Mouse (Mus musculus) G1E-ER4 (cell line): Measurements from ENCODE around the gene Arrdc2. TPM values are rescaled to one million over a fixed set of nuclear protein-coding genes. Genes with fewer than 3 reads are reported as not detected.

Experiments used
- GATA1 ChIP-seq: IDR thresholded peaks from one replicate; pipeline ENCODE4 v1.8.0; 2012; ENCODE audit warnings: low read length, inconsistent platforms
- polyA plus RNA-seq: library from polyadenylated mRNA; stranded (reverse); fragments of >175 nt; gene quantifications from 2 replicates; pipeline ENCODE4 v1.2.3, GENCODE M21; 2012

Gene Arrdc2
- polyA plus RNA-seq, 1 experiment, result 101 TPM

DNA sequence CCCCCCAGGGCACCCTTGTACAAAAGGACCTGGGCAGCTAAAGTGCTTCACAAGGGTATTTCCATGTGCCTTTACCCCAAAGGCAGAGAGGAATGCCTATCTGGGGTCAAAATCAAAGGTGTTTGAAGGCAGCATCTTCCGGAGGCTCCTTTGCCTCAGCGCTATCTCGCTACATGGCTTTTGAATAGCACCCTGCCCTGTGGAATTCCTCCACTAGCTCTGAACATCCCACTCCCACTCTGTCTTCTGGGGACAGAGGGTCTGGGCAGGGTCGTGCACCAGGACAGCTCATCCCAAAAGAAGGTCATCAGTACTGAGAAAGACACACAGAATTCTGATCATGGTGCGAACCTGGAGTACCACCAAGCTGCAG, 29.7 kb upstream of the Arrdc2 start:
- no peak for TF ChIP-seq GATA1

DNA sequence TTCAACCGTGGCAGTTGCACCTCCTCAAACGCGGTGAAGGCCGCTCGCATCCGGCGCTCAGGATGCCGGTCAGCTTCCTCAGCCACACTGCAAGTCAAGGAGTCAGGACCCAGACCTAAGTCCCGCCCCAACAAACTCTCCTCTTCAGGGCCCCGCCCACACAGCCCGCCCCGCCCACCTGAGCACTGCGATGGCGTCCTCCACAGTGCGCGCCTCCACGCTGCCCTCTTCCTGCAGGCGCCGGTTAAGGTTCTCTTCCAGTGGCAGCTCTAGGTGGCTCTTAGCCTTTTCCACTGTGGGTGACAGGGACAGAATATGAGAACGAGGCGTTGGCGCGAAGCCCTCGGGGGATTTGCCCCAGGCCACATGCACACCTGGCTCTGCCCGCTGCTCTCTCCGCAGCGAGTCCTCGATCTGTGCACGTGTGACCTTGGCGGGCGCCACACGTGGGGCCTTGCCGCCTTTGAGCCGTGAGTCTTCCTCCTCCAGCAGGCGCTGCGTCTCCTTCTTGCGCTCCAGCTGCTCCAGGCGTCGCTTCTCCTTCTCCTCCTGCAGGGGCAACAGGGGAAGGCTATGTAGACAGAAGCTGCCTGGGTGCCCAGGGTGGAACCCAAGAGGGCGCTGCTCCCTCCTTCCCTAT, 29.2 kb upstream of the Arrdc2 start:
- no peak for TF ChIP-seq GATA1

DNA sequence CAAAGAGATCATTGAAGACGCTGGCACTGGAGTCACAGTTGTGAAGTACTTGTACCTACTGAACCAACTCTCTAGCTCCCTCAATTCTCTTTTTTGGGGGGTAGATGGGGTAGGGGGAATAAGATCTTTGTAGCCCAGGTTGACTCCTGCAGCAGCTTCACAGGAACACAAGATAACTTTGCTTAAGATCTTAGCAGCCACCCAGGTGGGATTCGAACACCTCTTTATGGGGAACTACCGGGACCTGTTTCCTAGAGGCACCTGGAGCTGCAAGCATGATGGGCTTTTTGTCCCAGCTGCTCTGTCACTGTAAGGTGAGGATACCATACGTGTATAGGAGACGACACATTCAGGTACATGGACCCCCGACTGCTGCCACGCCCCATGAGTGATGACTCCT, 27.0 kb upstream of the Arrdc2 start:
- TF ChIP-seq GATA1, result no peak

DNA sequence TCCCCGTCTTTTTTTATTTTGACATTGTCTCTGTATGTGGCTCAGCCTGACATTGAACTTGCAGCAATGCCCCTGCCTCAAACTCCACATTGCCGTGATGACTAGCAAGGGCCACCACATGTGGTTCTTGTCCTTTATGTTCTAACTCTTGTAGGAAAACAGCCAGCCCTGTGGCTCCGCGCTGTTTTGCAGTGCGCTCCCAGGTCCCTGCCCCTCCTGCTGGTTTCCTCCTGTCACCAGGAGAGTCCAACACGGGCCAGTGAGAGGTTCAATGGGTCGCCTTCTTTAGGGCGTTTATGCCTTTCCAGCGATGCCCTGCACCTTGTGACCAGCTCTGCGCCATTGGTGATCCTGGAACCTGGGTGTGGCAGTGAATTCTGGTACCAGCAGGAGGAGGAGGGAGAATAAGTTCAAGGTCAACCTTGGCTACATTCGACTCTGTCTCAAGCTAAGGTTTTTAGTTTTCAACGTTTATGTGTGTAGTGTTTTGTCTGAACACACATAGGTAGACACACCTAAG, 26.5 kb upstream of the Arrdc2 start:
- no peak for TF ChIP-seq GATA1

DNA sequence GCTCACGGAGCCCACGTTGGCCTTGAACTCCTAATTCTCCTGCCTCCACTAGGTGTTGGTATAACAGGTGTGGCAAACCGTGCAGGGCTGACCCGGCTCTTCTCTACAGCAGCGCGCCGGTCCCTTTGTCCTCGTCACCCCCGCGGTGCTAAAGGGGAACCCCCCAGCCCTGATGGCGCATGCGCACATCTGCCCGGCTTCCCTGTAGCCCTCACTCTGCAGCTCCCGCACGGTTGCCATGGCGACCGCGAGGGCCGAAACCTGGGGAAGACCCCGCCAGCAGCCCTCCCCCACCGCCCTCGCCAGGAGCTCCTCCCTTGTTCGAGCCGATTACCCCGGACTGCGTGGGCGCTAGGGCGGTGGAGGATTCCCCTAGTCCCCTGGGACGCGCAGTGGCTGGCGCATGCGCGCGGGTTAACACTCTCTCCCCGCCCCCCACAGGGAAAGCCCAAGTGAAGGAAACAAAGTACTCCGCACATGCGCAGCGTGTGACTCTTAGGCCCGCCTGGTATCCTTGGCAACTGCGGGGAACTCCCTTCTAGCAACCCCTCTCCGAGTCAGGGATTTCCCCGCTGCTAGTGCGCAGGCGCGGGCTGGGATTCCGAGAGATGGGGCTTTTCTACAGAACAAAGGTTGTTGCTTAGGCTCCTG, 26.0 kb upstream of the Arrdc2 start:
- no peak for TF ChIP-seq GATA1

DNA sequence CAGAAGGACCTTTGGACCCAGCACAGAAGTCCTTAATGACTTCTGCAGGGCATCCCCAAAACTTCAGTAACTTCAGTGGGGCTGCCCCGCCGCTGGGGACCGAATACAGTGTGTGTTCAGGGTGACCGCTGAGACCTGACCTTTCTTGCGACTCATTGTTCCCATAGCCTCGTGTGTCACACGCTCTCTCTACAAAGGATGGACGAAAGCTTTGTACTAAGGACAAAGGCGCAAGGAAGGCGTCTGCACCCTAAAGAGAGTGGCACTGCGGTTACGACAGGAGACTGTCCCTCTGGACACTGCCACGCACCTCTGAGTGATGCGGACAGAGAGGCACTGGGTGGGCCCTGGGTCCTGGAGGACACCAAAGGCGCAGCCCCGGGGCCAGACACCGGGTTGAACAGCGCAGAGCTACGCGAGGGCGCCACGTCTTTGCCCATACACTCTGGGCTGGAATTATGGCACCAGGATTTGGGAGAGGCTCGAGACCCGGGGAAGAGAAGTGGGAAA, 25.2 kb upstream of the Arrdc2 start:
- no peak for TF ChIP-seq GATA1

DNA sequence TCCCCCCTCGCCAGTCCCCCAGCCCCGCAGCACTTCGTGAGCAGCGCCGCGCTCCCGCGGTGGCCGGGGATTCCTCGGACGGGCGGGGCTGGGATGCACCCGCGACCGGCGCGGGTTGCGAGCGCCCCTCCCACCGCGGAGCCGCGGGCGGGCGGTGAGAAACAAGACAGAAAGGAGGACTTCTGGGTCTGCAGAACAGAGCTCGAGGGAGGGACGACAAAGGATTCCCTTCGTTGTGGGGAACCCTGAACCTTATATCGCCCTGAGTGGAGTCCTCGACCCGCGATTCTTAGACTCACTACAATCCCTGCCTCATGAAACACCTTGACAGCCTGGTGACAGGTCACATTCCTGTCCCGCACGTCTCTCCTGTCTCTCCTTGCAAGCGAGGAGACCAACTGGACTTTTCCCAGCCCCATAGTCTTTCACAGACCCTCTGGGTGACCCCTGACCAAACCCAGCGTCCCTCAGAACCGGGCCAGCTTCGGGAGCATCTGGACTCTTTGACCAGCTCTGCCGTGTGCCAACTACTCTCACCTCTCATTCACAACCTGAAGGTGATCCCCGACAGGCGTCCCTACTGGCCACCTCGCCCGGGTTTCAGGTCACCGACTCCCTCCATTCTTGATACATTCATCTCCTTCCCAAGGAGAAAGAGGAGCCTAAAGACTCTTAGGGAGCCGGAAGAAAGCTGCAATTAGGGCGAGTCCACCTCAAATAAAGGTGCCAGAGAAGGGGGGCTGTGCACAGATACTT, 24.6 kb upstream of the Arrdc2 start:
- TF ChIP-seq GATA1, result no peak

DNA sequence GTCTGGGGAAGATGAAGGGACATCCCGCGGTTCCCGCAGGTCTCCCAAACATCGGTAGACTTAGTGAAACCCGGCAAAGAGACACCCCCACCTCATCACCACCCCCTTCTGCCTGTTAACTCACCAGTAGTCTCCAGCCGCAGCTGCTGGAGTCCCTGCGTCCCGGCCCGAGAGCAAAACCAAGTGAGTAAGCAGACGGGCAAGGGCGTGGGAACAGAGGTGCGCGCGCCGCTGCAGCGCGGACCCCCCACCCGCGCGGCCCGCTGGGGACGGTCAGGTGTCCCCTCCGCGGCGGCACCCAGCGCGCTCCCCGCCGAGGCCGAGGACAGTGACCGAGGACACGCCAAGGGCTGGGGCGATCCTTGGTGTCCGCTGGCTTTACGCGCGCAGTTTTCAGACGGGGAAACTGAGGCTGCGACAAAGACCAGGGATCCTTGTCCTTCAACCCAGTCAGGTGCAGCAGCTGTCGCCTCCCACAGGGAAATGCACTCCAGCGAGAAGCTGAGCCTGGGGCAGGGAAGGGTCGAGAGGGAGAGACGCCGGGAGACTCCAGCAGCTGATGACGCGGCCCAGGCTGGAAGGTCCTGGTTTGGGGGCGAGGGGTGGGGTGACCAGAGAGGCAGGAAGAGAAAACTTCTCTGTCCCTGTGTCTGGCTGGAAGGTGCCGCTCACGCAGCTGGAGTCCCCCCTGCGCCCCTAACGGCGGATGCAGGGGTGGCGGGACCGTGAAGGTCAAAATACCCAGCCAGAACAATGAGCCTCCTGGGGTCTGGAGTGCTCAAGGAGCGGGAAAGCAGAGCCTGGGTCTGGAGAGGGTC, 23.5 kb upstream of the Arrdc2 start, which contains the start of gene Kcnn1:
Kcnn1 (minus strand) TSS at position 435 of the 818 bp plus-strand sequence.
- TF ChIP-seq GATA1, result no peak

DNA sequence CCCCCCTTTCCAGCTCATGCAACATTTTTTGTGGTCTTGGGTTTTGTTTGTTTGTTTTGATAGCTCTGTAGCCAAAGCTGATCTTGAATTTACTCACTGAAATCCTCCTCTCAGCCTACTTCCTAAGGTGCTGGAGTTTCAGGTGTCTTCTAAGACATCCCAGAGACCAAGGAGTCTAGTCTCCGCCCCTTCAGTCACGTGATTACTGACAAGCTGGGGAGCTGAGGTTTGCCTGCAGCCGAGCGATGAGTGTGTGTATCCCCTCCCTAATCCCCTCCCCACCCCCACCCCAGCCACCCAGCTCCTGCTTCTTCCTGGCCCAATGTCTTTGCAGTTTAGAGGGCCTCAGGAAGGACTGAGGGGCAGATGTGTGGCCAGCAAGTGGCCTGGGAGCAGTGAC, 18.0 kb upstream of the Arrdc2 start:
- no peak for TF ChIP-seq GATA1

DNA sequence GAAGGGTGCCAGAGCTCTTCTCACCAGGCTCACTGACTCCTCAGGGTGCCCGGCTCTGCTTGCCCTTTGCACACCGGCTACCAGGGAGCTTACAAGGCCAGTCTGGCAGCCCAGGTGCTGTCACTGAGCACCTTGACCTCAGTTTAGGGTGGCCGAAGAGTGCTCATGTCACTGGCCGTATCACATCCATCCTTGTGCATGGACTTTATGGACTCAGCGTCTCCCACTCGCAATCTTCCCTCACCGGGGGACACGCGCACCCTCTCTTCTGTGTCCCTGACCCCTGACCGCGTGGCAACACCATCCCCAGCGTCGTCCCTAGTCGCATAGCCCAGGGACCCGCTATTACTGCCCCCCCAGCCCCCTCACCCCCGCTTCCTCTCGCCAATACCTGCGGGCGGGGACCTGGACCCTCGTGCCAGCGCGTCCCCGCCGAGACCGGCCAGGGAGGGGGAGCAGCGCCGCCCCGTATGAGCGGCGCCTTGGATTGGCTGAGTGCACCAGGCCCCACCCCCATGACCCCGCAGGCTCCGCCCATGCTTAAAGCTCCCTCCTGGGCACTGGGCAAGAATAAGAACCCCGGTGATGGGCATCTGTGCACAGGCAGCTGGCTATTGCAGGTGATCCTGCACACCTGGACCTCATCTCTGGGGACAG, 17.1 kb upstream of the Arrdc2 start:
- no peak for TF ChIP-seq GATA1

DNA sequence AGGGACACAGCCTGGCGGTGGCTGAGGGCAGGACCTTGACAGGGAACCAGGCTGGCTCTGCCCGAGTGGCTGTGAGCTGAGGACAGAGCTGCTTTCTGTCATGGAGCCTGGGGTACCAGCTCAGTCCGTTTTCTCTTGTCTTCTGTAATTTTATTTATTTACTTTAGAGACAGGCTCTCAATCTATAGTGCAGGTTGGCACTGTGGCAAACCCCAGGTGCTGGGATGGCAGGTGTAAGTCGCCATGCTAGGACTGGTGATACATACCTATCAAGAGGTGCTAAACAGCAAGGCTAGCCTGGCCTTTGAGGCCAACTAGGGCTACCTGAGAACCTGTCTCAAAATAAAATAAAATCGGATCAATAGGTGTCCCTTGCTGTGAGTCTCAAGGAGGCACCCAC, 16.5 kb upstream of the Arrdc2 start:
- TF ChIP-seq GATA1, result no peak

DNA sequence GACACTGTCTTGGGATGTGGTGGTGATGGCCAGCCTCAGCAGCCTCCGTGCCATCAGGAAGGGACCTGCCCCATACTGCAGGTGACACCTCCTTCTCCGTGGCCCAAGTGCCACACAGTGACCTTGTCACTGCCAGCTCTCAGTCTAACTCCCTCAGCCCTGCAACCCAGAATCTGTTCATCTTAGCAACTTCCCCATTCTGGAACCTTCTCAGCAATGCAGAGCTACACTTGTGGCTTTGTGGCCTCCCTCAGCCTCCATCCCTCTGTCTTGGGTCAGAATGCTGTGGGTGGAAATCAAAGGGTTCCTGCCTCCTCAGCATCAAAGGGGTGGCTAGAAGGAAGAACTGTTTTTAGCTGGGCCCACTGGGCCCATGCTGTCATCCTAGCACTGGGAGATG, 14.3 kb upstream of the Arrdc2 start:
- TF ChIP-seq GATA1, result no peak

DNA sequence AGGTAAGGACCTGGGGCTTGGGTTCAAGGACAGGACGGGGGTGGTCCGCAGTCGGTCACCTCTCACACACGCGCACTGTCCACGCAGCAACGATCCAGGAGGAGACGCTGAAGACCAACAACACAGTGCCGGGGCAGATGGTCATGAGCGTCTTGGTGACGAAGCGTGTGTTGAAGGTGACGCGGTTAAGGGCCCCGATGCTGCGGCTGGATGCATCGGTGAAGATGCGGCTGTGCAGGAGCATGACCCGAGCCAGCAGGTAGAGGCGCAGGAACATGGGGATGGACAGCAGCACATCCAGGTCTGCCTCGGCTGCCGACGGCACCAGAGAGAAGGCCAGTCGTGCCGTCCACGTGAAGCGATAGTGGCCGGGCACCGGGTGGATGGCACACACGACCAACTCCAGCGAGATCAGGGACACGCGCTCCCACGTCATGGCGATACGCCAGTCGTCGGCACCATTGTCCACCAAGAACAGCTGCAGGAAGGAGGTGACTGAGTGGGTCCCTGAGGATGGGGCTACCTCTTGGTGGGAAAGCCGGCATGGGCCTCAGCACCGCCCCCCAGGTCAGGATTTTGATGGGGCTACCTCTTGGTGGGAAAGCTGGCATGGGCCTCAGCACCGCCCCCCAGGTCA, 13.2 kb upstream of the Arrdc2 start:
- no peak for TF ChIP-seq GATA1

DNA sequence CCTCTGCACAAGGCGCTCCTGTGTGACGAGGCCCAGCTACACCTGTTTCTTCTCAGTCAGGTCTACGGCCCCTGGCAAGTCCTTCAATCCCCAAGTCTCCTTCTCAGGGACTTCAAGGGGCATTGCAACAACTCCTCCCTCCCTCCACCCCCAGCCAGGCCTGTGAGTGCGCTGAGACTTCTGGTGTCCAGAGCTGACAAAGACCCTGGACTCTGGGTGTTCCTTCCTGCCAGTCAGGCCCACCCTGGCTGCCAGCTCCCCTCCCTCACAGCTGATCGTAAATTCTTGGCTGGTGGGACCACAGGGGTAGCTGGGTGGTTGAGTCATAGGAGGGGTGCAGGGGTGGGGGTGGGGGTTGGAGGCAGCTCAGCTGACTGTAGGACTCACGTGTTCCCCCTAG, 12.3 kb upstream of the Arrdc2 start:
- TF ChIP-seq GATA1, result no peak

DNA sequence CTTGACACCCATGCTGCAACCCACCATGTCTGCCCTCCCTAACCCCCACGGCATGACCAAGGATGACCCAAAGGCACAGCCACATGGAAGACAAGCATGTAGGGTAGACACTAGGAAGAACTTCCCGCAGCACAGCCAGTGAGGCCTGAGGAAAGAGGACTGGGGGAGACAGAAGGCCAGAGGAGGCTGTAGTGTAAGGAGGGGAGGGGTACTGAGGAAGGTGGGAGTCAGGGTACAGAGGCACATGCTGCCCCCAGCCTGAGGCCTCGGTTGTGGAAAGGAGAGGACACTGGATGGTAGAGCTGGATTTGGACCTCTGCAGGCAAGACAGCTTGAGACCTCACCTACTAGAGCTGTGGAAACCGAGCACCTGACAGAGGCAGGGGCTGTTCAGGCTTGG, 11.4 kb upstream of the Arrdc2 start:
- TF ChIP-seq GATA1, result no peak
